Mouse (Mus musculus) kidney, adult 2 months (tissue): ENCODE measurements at regions not wholly inside any gene's neighbourhood (a gene's known extent, or its start where the extent isn't known, plus 50 kb on each side); places are given as distances from the start of the nearest gene placed in this dataset.

Source experiments
- CTCF ChIP-seq: fragments of 200-500 bp; conservative IDR thresholded peaks from 2 replicates; pipeline ENCODE4 v1.5.1; 2011; ENCODE audit warnings: low read depth, mild to moderate bottlenecking, control low read depth, low read length, moderate library complexity, mixed read lengths; ENCODE audit not compliant: insufficient read depth, insufficient read length
- POLR2A ChIP-seq: fragments of 200-500 bp; IDR thresholded peaks from one replicate; pipeline ENCODE4 v1.6.1; 2011; ENCODE audit warnings: low read depth, low read length, control low read depth

- no peak for TF ChIP-seq POLR2A
- TF ChIP-seq CTCF = no peak
Measured at GRCm38 (mm10) chr9:91528388-91528787, 162.8 kb upstream of the Zic1 start.
